Mouse (Mus musculus): ENCODE measurements around the gene Usp10. TPM values are rescaled to one million over a fixed set of nuclear protein-coding genes. Genes with fewer than 3 reads are reported as not detected.

Usp10 gene
- polyA plus RNA-seq, 1 experiment from 2014 or later: 90.5 TPM

DNA sequence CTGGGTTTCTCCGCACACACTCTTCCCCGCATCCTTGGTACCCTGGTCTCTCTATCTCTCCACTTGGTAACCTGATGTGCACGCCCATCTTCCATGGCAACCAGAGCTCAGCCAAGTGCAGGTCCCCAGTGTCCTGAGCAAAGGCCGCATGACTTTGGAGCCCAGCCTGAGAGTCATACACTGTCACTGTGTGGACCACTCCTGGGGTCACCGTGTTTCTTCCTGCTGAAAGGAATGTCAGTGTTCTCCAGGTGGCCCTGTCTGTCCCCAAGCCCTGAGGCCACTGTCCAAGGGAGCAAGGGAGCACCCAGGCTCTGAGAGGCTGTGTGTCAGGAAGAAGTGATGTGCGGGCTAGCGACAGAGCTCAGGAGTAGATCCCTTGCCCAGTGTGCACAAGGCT lies 26.9 kb upstream of the Usp10 start:
- ATAC-seq (ENCODE audit: low read depth): no peak
- WGBS: 89% methylated on average over 7 of the region's 7 CpGs

DNA sequence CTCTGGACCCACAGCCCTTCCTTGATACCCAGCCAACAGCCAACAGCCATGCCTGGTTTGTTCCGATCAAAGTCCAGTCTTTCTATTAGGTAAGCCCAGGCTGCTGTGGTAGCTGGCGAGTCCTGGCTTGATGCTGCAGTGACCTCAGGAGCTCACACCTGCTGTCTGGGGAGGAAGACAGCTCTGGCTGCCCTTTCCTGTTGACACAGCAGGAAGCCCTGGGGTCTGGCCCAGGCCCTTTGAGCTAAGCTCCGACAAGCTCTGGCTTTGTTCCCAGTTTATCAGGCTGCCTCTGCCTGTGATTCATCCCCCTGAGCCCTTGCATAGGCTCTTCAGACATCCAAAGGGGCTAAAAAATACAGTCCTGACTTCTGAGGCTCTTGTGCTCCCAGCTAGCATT lies 24.5 kb upstream of the Usp10 start:
- DNase-seq (ENCODE audit: low spot score) (peak; percentile 80), ATAC-seq (ENCODE audit: low read depth) (peak; percentile 37; the same call in 1 of the 2 replicates)
- Histone ChIP-seq H3K27ac (replicated peaks; ENCODE audit: low read depth, low read length) (no peak overlapping the region), H3K9ac (ENCODE audit: low read depth, low read length) (peak overlapping the region; percentile 19; the same call in 1 of the 2 replicates), H3K27me3 (replicated peaks; ENCODE audit: control insufficient read depth, insufficient read depth, low read length) (no peaks in the 10 kb centered on the region), H3K4me3 (ENCODE audit: low read depth, low read length) (no peak overlapping the region), H3K4me1 (ENCODE audit: control insufficient read depth, insufficient read depth, low read length) (0 out of 2 replicates have a peak, but pooled peaks cover 4% of the 10 kb centered on the region), H3K4me2 (ENCODE audit: low read depth, low read length) (no peak overlapping the region), H3K36me3 (ENCODE audit: control insufficient read depth, insufficient read depth, low read length) (no peaks in the 10 kb centered on the region), H3K9me3 (ENCODE audit: control insufficient read depth, low read length) (no peaks in the 10 kb centered on the region)
- WGBS: 26% methylated on average over 3 of the region's 3 CpGs

More for the DNA sequence above, 26.9 kb upstream of the Usp10 start:
- Histone ChIP-seq H3K9ac (ENCODE audit: low read depth, low read length) (no peak overlapping the region), H3K27ac (replicated peaks; ENCODE audit: low read depth, low read length) (no peak overlapping the region), H3K4me3 (ENCODE audit: low read depth, low read length) (no peak overlapping the region), H3K9me3 (ENCODE audit: control insufficient read depth, low read length) (no peaks in the 10 kb centered on the region), H3K4me2 (ENCODE audit: low read depth, low read length) (no peak overlapping the region), H3K27me3 (replicated peaks; ENCODE audit: control insufficient read depth, insufficient read depth, low read length) (no peaks in the 10 kb centered on the region), H3K36me3 (ENCODE audit: control insufficient read depth, insufficient read depth, low read length) (no peaks in the 10 kb centered on the region; the same call in 1 of the 2 replicates), H3K4me1 (ENCODE audit: control insufficient read depth, insufficient read depth, low read length) (0 out of 2 replicates have a peak, but pooled peaks cover 4% of the 10 kb centered on the region)
- no peak for DNase-seq (ENCODE audit: low spot score)

DNA sequence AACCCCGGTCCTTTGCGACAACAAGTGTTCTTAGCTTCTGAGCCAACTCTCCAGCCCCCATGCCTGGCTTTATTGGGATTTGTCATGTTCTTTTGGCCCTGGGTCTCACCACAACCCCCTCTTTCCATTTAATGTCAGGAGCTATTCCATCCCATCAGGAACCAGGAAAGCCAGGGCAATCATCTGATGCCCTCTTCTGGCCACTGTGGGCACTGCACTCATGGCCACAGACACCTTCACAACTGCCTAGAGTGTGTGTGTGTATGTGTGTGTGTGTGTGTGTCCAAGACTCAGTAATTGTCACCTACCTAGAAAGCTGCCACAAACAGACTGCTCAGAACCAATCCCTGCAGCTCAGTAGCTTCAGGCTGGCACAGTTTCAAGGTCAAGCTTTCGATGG lies 23.0 kb upstream of the Usp10 start:
- no peak overlapping the region for H3K27ac ChIP-seq (replicated peaks; ENCODE audit: low read depth, low read length)
- H3K4me1 ChIP-seq (ENCODE audit: control insufficient read depth, insufficient read depth, low read length): 0 out of 2 replicates have a peak, but pooled peaks cover 4% of the 10 kb centered on the region
- no peak for ATAC-seq (ENCODE audit: low read depth)
- no peaks in the 10 kb centered on the region for H3K27me3 ChIP-seq (replicated peaks; ENCODE audit: control insufficient read depth, insufficient read depth, low read length)
- no peaks in the 10 kb centered on the region for H3K36me3 ChIP-seq (ENCODE audit: control insufficient read depth, insufficient read depth, low read length)
- no peaks in the 10 kb centered on the region for H3K9me3 ChIP-seq (ENCODE audit: control insufficient read depth, low read length)
- no peak overlapping the region for H3K9ac ChIP-seq (ENCODE audit: low read depth, low read length)
- 88% methylated on average over 3 of the region's 3 CpGs for WGBS
- no peak for DNase-seq (ENCODE audit: low spot score)
- no peak overlapping the region for H3K4me3 ChIP-seq (ENCODE audit: low read depth, low read length)
- H3K4me2 ChIP-seq (ENCODE audit: low read depth, low read length): no peak overlapping the region

DNA sequence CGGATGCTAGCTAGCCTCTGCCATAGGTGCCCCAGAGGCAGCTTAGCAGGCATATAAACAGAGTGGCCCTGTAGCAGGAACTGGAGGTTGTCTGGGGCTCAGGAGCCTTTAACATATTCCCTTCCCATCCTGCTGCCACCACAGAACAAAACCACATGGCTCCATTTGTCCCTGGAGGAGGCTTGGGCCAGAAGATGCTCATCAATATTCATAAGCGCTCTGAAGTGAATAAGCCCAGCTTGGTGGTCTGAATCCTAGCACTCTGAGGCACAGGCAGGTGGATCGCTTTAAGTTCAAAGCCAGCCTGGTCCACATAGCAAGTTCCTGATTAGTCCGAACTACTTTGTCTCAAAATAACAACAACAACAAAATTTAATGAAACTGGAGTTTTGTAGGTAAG lies 22.1 kb upstream of the Usp10 start:
- 57% methylated on average over 4 of the region's 4 CpGs for WGBS
- no peak overlapping the region for H3K9ac ChIP-seq (ENCODE audit: low read depth, low read length)
- H3K4me1 ChIP-seq (ENCODE audit: control insufficient read depth, insufficient read depth, low read length): 0 out of 2 replicates have a peak, but pooled peaks cover 4% of the 10 kb centered on the region

DNA sequence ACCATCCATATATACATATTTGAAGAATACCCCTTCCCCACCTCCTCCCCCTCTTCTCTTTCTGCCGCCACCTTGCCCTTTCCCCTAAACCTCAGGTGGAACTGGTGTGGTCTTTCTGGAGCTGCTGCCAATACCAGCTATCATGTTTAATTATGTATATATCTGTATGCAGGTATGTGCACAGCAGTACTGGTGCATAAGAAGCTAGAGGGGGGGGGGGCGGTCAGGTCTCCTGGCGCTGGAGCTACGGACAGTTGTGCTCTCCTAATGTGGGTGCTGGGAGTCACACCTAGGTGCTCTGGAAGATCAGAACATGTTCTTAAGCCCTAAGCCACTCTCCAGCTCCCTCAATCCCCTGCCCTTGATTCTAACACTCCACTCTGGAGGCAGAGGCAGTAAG lies 13.1 kb upstream of the Usp10 start:
- Histone ChIP-seq H3K4me3 (ENCODE audit: low read depth, low read length) (no peak overlapping the region), H3K27ac (replicated peaks; ENCODE audit: low read depth, low read length) (no peak overlapping the region), H3K27me3 (replicated peaks; ENCODE audit: control insufficient read depth, insufficient read depth, low read length) (peaks cover 18% of the 10 kb centered on the region), H3K9ac (ENCODE audit: low read depth, low read length) (no peak overlapping the region), H3K4me2 (ENCODE audit: low read depth, low read length) (no peak overlapping the region), H3K4me1 (ENCODE audit: control insufficient read depth, insufficient read depth, low read length) (no peaks in the 10 kb centered on the region; the same call in 1 of the 2 replicates), H3K9me3 (ENCODE audit: control insufficient read depth, low read length) (no peaks in the 10 kb centered on the region), H3K36me3 (ENCODE audit: control insufficient read depth, insufficient read depth, low read length) (no peaks in the 10 kb centered on the region)
- 75% methylated on average over 4 of the region's 4 CpGs for WGBS
- no peak for DNase-seq (ENCODE audit: low spot score)
- no peak for ATAC-seq (ENCODE audit: low read depth)

More for the DNA sequence above, 22.1 kb upstream of the Usp10 start:
- H3K36me3 ChIP-seq (ENCODE audit: control insufficient read depth, insufficient read depth, low read length): no peaks in the 10 kb centered on the region
- no peaks in the 10 kb centered on the region for H3K27me3 ChIP-seq (replicated peaks; ENCODE audit: control insufficient read depth, insufficient read depth, low read length)
- H3K4me2 ChIP-seq (ENCODE audit: low read depth, low read length): no peak overlapping the region
- H3K9me3 ChIP-seq (ENCODE audit: control insufficient read depth, low read length): no peaks in the 10 kb centered on the region
- no peak overlapping the region for H3K4me3 ChIP-seq (ENCODE audit: low read depth, low read length)
- ATAC-seq (ENCODE audit: low read depth) (no peak), DNase-seq (ENCODE audit: low spot score) (no peak)
- H3K27ac ChIP-seq (replicated peaks; ENCODE audit: low read depth, low read length): no peak overlapping the region

DNA sequence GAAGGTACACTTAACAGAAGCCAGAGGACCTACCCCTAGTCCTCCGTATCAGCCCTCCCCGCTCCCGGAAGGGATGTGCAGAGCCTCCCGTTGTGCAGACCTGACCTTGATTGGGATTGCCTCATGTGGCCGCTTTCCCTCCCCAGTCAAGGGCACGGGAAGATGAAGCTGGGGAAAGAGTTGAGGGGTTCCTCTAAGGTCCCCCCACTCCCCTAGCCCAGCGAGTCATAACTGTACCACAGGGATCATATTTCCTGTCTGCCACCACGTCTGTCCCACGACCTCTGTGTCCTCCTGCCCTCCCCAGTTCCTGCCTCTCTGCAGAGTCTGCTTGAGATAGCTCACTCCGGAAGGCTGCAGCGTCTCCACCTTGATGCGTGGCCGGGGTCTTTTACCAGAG lies 12.2 kb upstream of the Usp10 start:
- no peak overlapping the region for H3K9ac ChIP-seq (ENCODE audit: low read depth, low read length)
- no peak overlapping the region for H3K4me3 ChIP-seq (ENCODE audit: low read depth, low read length)
- no peak for DNase-seq (ENCODE audit: low spot score)
- no peaks in the 10 kb centered on the region; the same call in 1 of the 2 replicates for H3K4me1 ChIP-seq (ENCODE audit: control insufficient read depth, insufficient read depth, low read length)
- H3K27ac ChIP-seq (replicated peaks; ENCODE audit: low read depth, low read length): no peak overlapping the region; the same call in 1 of the 2 replicates
- H3K4me2 ChIP-seq (ENCODE audit: low read depth, low read length): no peak overlapping the region
- no peaks in the 10 kb centered on the region for H3K36me3 ChIP-seq (ENCODE audit: control insufficient read depth, insufficient read depth, low read length)
- no peaks in the 10 kb centered on the region for H3K9me3 ChIP-seq (ENCODE audit: control insufficient read depth, low read length)
- peaks cover 18% of the 10 kb centered on the region for H3K27me3 ChIP-seq (replicated peaks; ENCODE audit: control insufficient read depth, insufficient read depth, low read length)
- 21% methylated on average over 13 of the region's 13 CpGs for WGBS
- no peak for ATAC-seq (ENCODE audit: low read depth)

DNA sequence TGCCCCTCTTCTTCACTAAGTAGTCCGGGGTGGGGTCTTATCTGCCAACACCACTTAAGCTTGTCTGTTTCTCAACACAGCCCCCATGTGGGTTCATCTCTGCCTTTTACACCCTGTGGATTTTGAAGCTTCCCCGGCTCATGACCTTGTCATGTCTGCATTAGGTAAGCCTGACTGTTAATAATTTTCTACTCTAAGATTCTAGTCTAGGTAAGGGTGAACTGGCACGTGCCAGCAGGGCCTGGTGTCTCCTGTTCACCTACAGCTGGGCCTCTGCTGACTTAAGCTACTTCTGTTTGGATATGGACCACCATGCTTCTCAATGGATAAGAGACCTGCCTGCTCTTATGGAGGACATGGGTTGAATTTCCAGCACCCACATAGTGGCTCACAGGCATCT lies 8.8 kb upstream of the Usp10 start:
- no peak for DNase-seq (ENCODE audit: low spot score)
- Histone ChIP-seq H3K4me3 (ENCODE audit: low read depth, low read length) (no peak overlapping the region), H3K27me3 (replicated peaks; ENCODE audit: control insufficient read depth, insufficient read depth, low read length) (peaks cover 18% of the 10 kb centered on the region), H3K36me3 (ENCODE audit: control insufficient read depth, insufficient read depth, low read length) (no peaks in the 10 kb centered on the region), H3K4me2 (ENCODE audit: low read depth, low read length) (no peak overlapping the region), H3K9me3 (ENCODE audit: control insufficient read depth, low read length) (no peaks in the 10 kb centered on the region), H3K27ac (replicated peaks; ENCODE audit: low read depth, low read length) (no peak overlapping the region), H3K4me1 (ENCODE audit: control insufficient read depth, insufficient read depth, low read length) (no peaks in the 10 kb centered on the region; the same call in 1 of the 2 replicates), H3K9ac (ENCODE audit: low read depth, low read length) (no peak overlapping the region)
- ATAC-seq (ENCODE audit: low read depth): no peak
- 74% methylated on average over 3 of the region's 3 CpGs for WGBS

DNA sequence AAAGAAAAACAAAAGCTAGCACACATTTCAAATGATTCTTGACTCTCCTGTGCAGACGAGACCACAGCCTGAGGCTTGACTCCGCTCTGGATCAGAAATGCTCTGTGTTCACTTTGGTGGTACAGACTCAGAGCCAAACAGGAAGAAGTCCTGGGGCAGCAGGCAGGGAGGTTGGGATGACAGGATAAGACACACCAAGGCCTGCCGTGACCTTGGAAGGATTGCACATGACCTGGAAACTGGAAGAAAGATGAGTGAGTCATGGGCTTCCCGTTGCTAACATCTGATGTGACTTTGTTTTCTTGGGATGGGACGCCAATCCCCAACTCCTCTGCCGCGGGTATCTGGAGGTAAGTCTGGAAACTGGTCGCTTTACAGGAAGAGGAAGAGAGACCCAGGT lies 8.2 kb upstream of the Usp10 start:
- WGBS: 63% methylated on average over 8 of the region's 8 CpGs
- no peak overlapping the region for H3K27ac ChIP-seq (replicated peaks; ENCODE audit: low read depth, low read length)
- no peak overlapping the region for H3K4me2 ChIP-seq (ENCODE audit: low read depth, low read length)
- no peaks in the 10 kb centered on the region; the same call in 1 of the 2 replicates for H3K4me1 ChIP-seq (ENCODE audit: control insufficient read depth, insufficient read depth, low read length)
- H3K9ac ChIP-seq (ENCODE audit: low read depth, low read length): no peak overlapping the region
- no peaks in the 10 kb centered on the region for H3K9me3 ChIP-seq (ENCODE audit: control insufficient read depth, low read length)
- DNase-seq (ENCODE audit: low spot score) (no peak), ATAC-seq (ENCODE audit: low read depth) (no peak)
- H3K36me3 ChIP-seq (ENCODE audit: control insufficient read depth, insufficient read depth, low read length): no peaks in the 10 kb centered on the region
- no peak overlapping the region for H3K4me3 ChIP-seq (ENCODE audit: low read depth, low read length)
- H3K27me3 ChIP-seq (replicated peaks; ENCODE audit: control insufficient read depth, insufficient read depth, low read length): peaks cover 17% of the 10 kb centered on the region

DNA sequence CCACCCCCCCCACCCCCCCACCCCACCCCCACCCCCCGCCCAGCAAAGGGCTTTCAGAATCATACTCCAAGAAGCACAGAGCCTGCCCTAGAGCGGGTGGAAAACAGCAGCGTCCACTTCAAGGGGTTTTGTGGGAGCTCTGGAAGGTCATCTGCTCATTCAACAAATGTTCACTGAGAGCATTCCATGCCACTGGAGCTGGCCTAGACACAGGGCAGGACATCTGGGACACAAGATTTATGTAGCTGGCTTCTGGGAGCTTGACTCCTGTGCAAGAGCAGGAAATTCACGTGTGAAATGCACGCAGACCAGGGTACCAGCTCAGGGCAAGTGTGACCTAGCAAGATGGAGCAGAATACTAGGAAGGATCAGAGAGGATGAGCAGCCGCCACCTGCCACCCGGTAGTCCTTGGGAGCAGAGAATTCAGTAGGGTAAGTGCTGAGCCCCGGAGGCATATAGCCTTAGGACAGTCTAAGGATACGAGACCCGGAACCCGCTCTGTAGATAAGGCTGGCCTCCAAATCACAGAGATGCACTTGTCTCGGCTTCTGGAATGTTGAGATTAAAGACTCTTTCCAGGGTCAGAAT lies 5.7 kb upstream of the Usp10 start:
- no peak for ATAC-seq (ENCODE audit: low read depth)
- no peaks in the 10 kb centered on the region for H3K9me3 ChIP-seq (ENCODE audit: control insufficient read depth, low read length)
- DNase-seq (ENCODE audit: low spot score): no peak
- no peak overlapping the region for H3K4me2 ChIP-seq (ENCODE audit: low read depth, low read length)
- no peak overlapping the region for H3K4me3 ChIP-seq (ENCODE audit: low read depth, low read length)
- H3K27ac ChIP-seq (replicated peaks; ENCODE audit: low read depth, low read length): no peak overlapping the region
- no peak overlapping the region for H3K9ac ChIP-seq (ENCODE audit: low read depth, low read length)
- no peaks in the 10 kb centered on the region for H3K36me3 ChIP-seq (ENCODE audit: control insufficient read depth, insufficient read depth, low read length)
- 53% methylated on average over 12 of the region's 12 CpGs for WGBS
- H3K27me3 ChIP-seq (replicated peaks; ENCODE audit: control insufficient read depth, insufficient read depth, low read length): no peaks in the 10 kb centered on the region
- H3K4me1 ChIP-seq (ENCODE audit: control insufficient read depth, insufficient read depth, low read length): no peaks in the 10 kb centered on the region
